Comparison of ENCODE assay signal across 7 mouse cellular contexts in genomic region chr12:16718660-16719315, GRCm38 (mm10).
DNase-seq lines count a peak whose midpoint lies in the region; ATAC-seq and TF ChIP-seq lines count a peak whose summit lies in the region.

No protein-coding gene starts in this region.

- TF ChIP-seq RAD21 in CH12.LX (IDR thresholded peaks at IDR 0.05; ENCODE audit: low read depth, low read length): peak; percentile 86

- no peak overlapping the region for H3K4me2 ChIP-seq in CH12.LX (ENCODE audit: insufficient read depth, low read depth, poor library complexity, severe bottlenecking)
- H3K4me2 ChIP-seq in heart, postnatal 0 days (ENCODE audit: low read depth, low read length): no peak overlapping the region

- dilution Hi-C loops in CH12.LX (cut with MboI; ENCODE audit: extremely low pct_ligation_motif_present, extremely low pct_unique_long_range_greater_than_20kb, low sequenced_read_pairs): no loop called here

- POLR2A ChIA-PET in Patski (lab: Charles Lee): no interaction called here

- no peak overlapping the region for H3K4me3 ChIP-seq in CH12.LX (replicated peaks in 1 of 3; ENCODE audit: low read depth in 2 of 3, low read length in 2 of 3, poor library complexity in 1 of 3)
- no peak overlapping the region for H3K4me3 ChIP-seq in cortical plate, adult 2 months (ENCODE audit: insufficient read depth, low read length)
- no peak overlapping the region for H3K4me3 ChIP-seq in heart, postnatal 0 days (ENCODE audit: low read depth, low read length)

- no peaks in the 10 kb centered on the region for H3K79me2 ChIP-seq in CH12.LX (replicated peaks; ENCODE audit: control insufficient read depth, extremely low read depth, insufficient read depth, poor library complexity, severe bottlenecking)

- CTCF ChIA-PET in Patski (lab: Charles Lee): interaction anchor here (0.9 to 2.5 kb wide), 13 partner anchors 10 to 89 kb away, joined by 3 to 10 read pairs (median 4); no protein-coding TSS in a partner anchor

- peaks cover 0 to 8% of the 10 kb centered on the region in 2 experiments; a peak in 2 of 4 replicates for H3K4me1 ChIP-seq in CH12.LX (ENCODE audit: control insufficient read depth in 1 of 2, insufficient read depth in 2 of 2)
- H3K4me1 ChIP-seq in cortical plate, adult 2 months (ENCODE audit: control insufficient read depth, insufficient read depth, low read length): no peaks in the 10 kb centered on the region
- no peaks in the 10 kb centered on the region for H3K4me1 ChIP-seq in heart, postnatal 0 days (ENCODE audit: control insufficient read depth, insufficient read depth)

- TF ChIP-seq CTCF in CH12.LX (conservative IDR thresholded peaks at IDR 0.05 in 1 of 2, IDR thresholded peaks at IDR 0.05 in 1 of 2; ENCODE audit: low read depth in 2 of 2, low read length in 2 of 2): peak; percentile 76 to 91
- peak; percentile 79 for TF ChIP-seq CTCF in Patski (IDR thresholded peaks at IDR 0.05)
- peak; percentile 85 for TF ChIP-seq CTCF in cortical plate, adult 2 months (IDR thresholded peaks at IDR 0.05; ENCODE audit: extremely low read depth, insufficient read depth, low read length)
- peak; percentile 97 for TF ChIP-seq CTCF in heart, postnatal 0 days (IDR thresholded peaks at IDR 0.05; ENCODE audit: low read depth)

- no peak overlapping the region for H3K27ac ChIP-seq in CH12.LX (ENCODE audit: insufficient read depth, low read depth)
- no peak overlapping the region for H3K27ac ChIP-seq in cortical plate, adult 2 months (ENCODE audit: insufficient read depth, low read length)
- H3K27ac ChIP-seq in heart, postnatal 0 days (ENCODE audit: low read depth): no peak overlapping the region

- H3K27me3 ChIP-seq in CH12.LX (replicated peaks) (peaks cover 3% of the 10 kb centered on the region), Patski (peaks cover 9% of the 10 kb centered on the region)
- no peaks in the 10 kb centered on the region for H3K27me3 ChIP-seq in heart, postnatal 0 days (ENCODE audit: control insufficient read depth, insufficient read depth, low read length)

- no peaks in the 10 kb centered on the region for H3K9me3 ChIP-seq in CH12.LX (replicated peaks; ENCODE audit: low read length)
- no peaks in the 10 kb centered on the region for H3K9me3 ChIP-seq in heart, postnatal 0 days (replicated peaks; ENCODE audit: control insufficient read depth, low read length)

- in situ Hi-C loops in CH12.LX (cut with MboI; ENCODE audit: low pct_ligation_motif_present, low pct_unique_long_range_greater_than_20kb, low sequenced_read_pairs) (loop anchor here (5.0 to 25.0 kb wide), 3 partner anchors 89 to 519 kb away; no protein-coding TSS in a partner anchor), Patski (cut with MboI; ENCODE audit: low pct_unique_long_range_greater_than_20kb) (loop anchor here (5.0 kb wide), 3 partner anchors 34 to 289 kb away; no protein-coding TSS in a partner anchor)

- TF ChIP-seq POLR2A in CH12.LX (IDR thresholded peaks at IDR 0.05; ENCODE audit: low read depth, low read length): no peak
- TF ChIP-seq POLR2A in cortical plate, adult 2 months (IDR thresholded peaks at IDR 0.05; ENCODE audit: extremely low read depth, insufficient read depth, low read length): no peak

- ATAC-seq in Patski: peak; percentile 59
- peak; percentile 51 for ATAC-seq in heart, postnatal 0 days (ENCODE audit: insufficient read depth, low read depth)
- ATAC-seq in megakaryocyte, adult 5-6 weeks (ENCODE audit: poor library complexity, severe bottlenecking): peak; percentile 54

- TF ChIP-seq EP300 in CH12.LX (IDR thresholded peaks at IDR 0.05; ENCODE audit: low read length): no peak
- TF ChIP-seq EP300 in heart, postnatal 0 days (IDR thresholded peaks at IDR 0.05; ENCODE audit: low read depth): no peak

- H3K9ac ChIP-seq in CH12.LX (ENCODE audit: insufficient read depth, low read depth): no peak overlapping the region
- H3K9ac ChIP-seq in heart, postnatal 0 days (replicated peaks; ENCODE audit: low read depth, low read length): no peak overlapping the region

- DNase-seq in CH12.LX (ENCODE audit: extremely low read depth): peak; percentile 80
- DNase-seq in Patski (ENCODE audit: low read depth, low spot score): peak; percentile 7
- DNase-seq in heart, postnatal 0 days (ENCODE audit: low spot score): peak; percentile 75
- DNase-seq in kidney, postnatal 36 days: peak; percentile 44 to 78
- DNase-seq in right cerebral cortex, postnatal 36 days (ENCODE audit: low spot score in 2 of 2): peak; percentile 17 to 25

- WGBS in heart, postnatal 0 days: 37% methylated on average over 8 of the region's 8 CpGs

- no peaks in the 10 kb centered on the region for H3K36me3 ChIP-seq in CH12.LX (replicated peaks in 1 of 2; ENCODE audit: control insufficient read depth in 1 of 2, insufficient read depth in 1 of 2, low read length in 1 of 2)
- H3K36me3 ChIP-seq in heart, postnatal 0 days (replicated peaks; ENCODE audit: control insufficient read depth, insufficient read depth, low read length): no peaks in the 10 kb centered on the region

TF ChIP-seq in CH12.LX, 34 proteins besides CTCF, POLR2A, EP300 and RAD21:
- TF ChIP-seq BHLHE40 (IDR thresholded peaks at IDR 0.05; ENCODE audit: low read depth, low read length) (no peak), CHD2 (IDR thresholded peaks at IDR 0.05; ENCODE audit: low read length) (no peak), E2F4 (IDR thresholded peaks at IDR 0.05; ENCODE audit: insufficient replicate concordance, low read depth, low read length) (no peak), SMC3 (IDR thresholded peaks at IDR 0.05; ENCODE audit: low read depth, low read length) (peak; percentile 80), ETS1 (conservative IDR thresholded peaks at IDR 0.05; ENCODE audit: low read depth, low read length) (no peak)
TF ChIP-seq in CH12.LX: peak in this region for 1.

Comparison
In these comparisons a context has a peak if more than half of its experiments do, and no peak if none do; other contexts are left out.
1. DNase-seq: peak in every context shown above with its lines; median percentile 80 in CH12.LX; 75 in heart, postnatal 0 days; 61 in kidney, postnatal 36 days; 21 in right cerebral cortex, postnatal 36 days; 7 in Patski.